Mouse (Mus musculus): Measurements from ENCODE around the gene Pth2.

- TF ChIP-seq CTCF (IDR thresholded peaks at IDR 0.05; ENCODE audit: low read depth, low read length) (no peak), POLR2A (IDR thresholded peaks at IDR 0.05; ENCODE audit: borderline replicate concordance, low read depth, low read length) (no peak)
Measured at GRCm38 (mm10) chr7:45149545-45149944, 31.2 kb upstream of the Pth2 start.

Measured in bone marrow macrophage, adult 2 months (primary cell).